Mouse (Mus musculus) olfactory bulb, adult 2 months (tissue): ENCODE data around the gene Kif18a.

Experiments used
- CTCF ChIP-seq: fragments of 200-500 bp; IDR thresholded peaks from 2 replicates; pipeline ENCODE4 v1.5.1; 2012; ENCODE audit warnings: low read depth, mild to moderate bottlenecking, low read length, moderate library complexity; ENCODE audit not compliant: insufficient read depth
- POLR2A ChIP-seq: fragments of 200-500 bp; IDR thresholded peaks from 2 replicates; pipeline ENCODE4 v1.6.1; 2012; ENCODE audit warnings: mild to moderate bottlenecking, low read depth, low read length, moderate library complexity; ENCODE audit not compliant: insufficient read depth

- TF ChIP-seq CTCF (no peak), POLR2A (no peak)
Observed at GRCm38 (mm10) chr2:109389977-109390376, 109.4 kb downstream of the Kif18a start.
